Mouse (Mus musculus) olfactory bulb, adult 2 months (tissue): ENCODE data around the gene Arvcf.

Experiments used
- CTCF ChIP-seq: fragments of 200-500 bp; IDR thresholded peaks from 2 replicates; pipeline ENCODE4 v1.5.1; 2012; ENCODE audit warnings: low read depth, mild to moderate bottlenecking, low read length, moderate library complexity; ENCODE audit not compliant: insufficient read depth
- POLR2A ChIP-seq: fragments of 200-500 bp; IDR thresholded peaks from 2 replicates; pipeline ENCODE4 v1.6.1; 2012; ENCODE audit warnings: mild to moderate bottlenecking, low read depth, low read length, moderate library complexity; ENCODE audit not compliant: insufficient read depth

DNA sequence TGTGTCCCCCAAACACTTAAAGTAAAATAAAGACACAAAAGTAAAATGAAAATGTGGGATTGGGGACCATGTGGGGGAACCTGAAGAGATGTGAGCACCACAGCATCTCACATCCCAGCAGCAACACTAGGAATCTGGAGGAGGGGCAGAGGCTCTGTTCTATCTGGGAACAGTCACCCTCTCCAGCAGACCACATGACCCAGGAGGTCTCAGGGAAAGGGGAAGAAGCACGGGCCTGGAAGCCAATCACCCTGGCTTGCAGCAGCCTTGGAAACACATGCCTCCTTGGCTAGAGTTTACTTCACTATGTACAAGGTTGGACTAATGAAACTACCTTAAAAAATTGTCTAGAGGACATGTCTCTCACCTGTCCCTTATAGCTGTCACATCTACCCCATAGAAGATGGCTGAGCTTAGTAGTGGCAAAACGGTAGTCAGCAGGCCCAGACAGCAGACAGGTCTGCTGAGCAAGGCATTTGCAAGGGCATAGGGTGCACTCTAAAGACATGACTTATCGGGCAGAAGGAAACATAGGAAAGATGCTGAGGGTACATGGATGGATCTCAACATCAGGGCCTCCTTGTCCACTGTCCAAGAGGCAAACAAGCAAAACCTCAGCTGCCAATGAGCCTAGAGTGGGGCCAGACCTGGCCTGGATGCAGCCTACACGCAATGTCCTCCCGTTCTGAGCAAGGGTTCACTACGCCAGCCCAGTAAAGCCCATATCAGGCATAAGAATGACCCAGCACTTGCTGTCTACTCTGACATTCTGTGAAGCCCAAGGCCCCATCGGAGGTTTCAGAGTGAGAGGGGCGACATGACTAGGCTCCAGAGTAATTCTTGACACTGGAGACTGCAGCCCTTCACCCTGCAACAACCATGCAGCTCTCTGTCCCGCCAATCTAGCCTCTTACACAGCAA is 5.1 kb upstream of the Arvcf start:
- TF ChIP-seq CTCF (no peak), POLR2A (no peak)
